Mouse (Mus musculus): ENCODE results near the gene Gm20835.
"Not testable (repeated sequence)": the region's sequence is repeated elsewhere in the genome, so short reads cannot be mapped to it uniquely, and the experiment has no call there.

Gene Gm20835

DNA sequence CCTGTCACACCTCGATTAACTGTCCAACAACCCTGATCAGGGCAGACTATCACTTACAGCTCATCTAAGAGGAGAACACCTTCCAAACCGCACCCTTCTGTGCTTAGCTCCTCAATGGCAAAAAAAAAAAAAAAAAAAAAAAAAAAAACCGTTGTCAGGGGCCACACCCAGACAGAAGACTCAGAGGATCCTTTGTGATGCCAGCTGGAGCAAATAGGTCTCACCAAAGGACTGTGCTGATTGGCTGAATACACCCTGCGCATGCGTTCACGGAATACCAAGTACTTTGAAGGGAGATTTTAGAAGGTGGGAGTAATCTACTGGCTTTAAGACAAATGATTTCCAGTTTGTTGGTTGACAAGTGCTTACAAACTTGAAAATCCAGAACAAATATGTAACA lies at the start of gene Gm20835:
Gm20835 (minus strand) TSS at position 101 of the 400 bp plus-strand sequence.
- not testable (repeated sequence) for DNase-seq (ENCODE audit: low spot score in 2 of 2)

All from heart, adult 9 months (tissue).